Mouse (Mus musculus): ENCODE results near the gene 4930451I11Rik.

DNA sequence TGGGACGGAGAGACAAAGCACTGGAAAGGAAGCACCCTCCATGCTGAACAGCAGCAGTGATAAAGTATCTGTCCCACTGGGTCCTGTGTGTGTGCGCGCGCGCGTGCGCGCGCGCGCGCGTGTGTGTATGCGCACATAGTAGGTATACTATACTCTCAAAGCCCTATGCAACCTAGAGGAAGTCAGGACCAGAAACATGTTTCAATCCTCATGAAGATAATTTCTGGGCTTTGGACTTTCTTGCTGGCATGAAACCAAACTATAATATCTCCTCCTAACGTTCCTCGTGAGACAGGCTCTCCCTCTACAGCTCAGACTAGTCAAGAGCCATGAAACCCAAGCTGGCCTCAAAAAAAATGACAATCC lies 30.4 kb downstream of the 4930451I11Rik start:
- TF ChIP-seq CTCF (IDR thresholded peaks at IDR 0.05; ENCODE audit: borderline replicate concordance, control insufficient read depth, extremely low read depth, insufficient read depth, low read length, poor library complexity) (no peak), POLR2A (IDR thresholded peaks at IDR 0.05; ENCODE audit: control insufficient read depth, extremely low read depth, insufficient read depth, low read length, poor library complexity) (no peak)
